Mouse (Mus musculus): ENCODE measurements around the gene Macrod1.

Macrod1 gene

DNA sequence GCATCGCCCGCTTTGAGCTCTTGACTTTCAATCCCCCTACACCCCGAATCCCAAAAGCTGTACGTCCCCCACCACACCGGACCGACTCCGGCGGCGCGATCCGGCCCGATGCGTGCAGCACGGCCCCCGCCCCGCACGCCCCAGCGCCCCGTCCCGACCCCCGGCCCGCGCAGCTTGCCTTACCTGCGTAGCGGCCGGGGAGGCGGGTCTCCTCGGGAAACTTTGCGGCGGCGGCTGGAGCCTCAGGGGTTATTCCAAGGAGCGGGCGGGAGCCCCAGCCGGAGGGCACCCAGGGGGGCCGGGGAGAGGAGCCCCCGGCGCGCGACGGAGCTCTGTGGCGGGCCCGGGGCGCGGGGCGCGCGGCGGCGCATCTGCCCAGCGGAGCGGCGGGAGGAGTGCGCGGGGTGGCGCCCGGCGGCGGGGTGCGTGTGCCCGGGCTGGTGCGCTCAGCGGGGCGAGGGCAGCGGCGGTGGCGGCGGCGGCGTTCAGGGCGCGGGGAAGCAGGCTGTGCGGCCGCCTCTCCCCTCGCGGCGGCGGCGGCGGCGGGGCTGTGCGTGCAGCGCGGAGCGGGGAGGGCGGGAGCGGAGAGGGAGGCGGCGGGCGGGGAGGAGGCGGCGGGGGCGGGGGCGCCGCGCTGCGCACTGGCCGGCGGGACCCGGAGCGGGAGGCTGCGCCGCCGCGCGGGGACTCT lies 109.0 kb downstream of the Macrod1 start:
- DNase-seq (ENCODE audit: extremely low read depth, low read depth, low spot score): no peak

DNA sequence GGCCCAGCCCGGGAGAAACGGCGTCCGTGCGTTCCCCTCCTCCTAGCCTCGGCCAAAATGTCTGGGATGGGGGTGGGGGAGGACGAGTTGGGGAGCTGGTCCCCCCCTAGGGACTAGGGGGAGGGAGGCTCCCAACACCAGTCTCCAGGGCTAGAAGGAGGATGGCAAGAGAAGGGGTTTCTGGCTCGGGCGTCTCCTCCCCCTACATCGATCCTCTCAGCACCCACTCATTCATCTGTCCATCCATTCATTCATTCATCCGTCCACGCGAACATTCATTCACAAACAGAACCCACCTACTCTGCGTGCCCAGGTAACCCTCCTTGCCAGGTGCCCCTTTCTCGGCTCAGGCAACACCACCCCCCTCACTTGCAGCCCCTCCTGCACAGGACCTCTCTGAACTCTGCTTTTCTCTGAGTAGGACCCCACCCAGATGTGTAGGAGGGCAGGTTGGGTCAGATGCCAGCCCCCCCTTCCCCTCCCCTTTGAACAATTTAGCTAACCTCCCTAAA lies 109.6 kb downstream of the Macrod1 start:
- DNase-seq (ENCODE audit: extremely low read depth, low read depth, low spot score): no peak

DNA sequence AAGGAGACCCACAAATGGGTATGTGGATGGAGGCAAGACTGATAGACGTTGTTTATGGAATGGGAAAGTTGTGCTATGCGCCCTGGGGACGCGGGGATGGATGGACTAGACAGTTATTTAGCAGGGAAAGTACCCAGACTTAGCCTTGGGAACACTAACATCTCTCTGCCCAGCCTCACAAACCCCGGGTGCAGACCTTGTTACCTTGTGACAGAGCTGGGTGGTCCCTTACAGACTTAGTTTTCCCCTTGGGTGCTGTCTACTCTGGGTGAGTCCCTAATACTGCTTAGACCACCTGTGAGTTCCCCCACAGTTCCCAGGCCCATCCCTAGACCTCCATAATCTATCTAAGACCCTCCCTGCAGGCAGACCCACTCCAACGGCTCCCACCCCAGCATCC lies 110.2 kb downstream of the Macrod1 start:
- DNase-seq (ENCODE audit: extremely low read depth, low read depth, low spot score): no peak

DNA sequence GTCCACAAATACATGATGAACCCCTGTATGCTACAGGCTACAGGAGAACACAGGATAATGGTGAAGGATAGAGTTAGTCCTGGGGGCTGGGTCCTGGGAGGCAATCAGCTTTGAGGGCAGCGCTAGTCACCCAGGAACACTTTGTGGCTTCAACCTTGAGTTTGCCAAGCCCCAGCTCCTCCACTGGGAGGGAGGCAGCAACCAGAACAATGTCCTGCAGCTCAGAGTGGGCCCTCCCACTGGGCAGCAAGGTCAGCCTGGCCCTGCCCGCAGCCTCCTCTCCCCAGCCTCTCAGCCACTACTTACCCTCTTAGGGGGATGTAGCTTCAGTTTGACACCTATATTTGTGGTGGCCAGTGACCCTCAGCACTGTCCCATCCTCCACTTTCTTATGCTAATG lies 111.8 kb downstream of the Macrod1 start:
- no peak for DNase-seq (ENCODE audit: extremely low read depth, low read depth, low spot score)

DNA sequence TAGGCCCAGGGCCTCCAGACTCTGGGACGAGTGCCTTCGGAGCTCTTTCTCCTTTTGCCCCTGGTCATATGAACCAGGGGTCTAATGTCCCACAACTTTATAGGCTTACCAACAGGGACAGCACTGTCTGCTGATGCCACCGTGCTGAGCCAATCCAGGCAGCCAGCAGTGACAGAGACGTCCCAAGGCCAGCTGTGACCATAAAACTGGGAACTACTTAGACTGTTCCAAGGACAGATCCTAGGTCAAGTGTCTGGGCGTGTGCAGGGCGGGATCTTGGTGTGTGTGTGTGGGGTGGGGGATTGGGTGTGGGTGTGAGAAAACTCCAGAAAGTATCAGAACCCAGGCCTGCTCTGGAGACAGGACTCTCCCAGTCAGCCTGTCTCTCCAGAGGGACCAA lies 114.3 kb downstream of the Macrod1 start:
- no peak for DNase-seq (ENCODE audit: extremely low read depth, low read depth, low spot score)

DNA sequence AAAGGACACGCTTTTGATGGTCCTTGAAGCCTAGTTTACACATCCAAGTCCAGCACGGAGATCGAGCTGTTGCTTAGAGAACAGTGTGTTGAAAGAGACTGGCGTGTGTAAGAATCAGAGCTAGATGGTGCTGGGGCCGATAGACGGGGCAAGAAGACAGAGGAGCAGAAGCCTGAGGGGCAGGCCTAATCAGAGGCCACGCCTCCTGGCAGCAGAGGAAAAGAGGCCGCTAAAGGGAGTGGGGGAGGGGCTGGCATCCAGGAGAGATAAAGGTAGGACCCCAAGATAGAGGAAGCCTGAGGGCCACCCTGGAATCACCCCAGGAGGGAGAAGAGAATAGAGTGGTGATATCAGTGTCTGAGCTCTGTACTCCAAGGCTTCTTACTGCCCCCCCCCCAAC lies 114.8 kb downstream of the Macrod1 start:
- no peak for DNase-seq (ENCODE audit: extremely low read depth, low read depth, low spot score)

DNA sequence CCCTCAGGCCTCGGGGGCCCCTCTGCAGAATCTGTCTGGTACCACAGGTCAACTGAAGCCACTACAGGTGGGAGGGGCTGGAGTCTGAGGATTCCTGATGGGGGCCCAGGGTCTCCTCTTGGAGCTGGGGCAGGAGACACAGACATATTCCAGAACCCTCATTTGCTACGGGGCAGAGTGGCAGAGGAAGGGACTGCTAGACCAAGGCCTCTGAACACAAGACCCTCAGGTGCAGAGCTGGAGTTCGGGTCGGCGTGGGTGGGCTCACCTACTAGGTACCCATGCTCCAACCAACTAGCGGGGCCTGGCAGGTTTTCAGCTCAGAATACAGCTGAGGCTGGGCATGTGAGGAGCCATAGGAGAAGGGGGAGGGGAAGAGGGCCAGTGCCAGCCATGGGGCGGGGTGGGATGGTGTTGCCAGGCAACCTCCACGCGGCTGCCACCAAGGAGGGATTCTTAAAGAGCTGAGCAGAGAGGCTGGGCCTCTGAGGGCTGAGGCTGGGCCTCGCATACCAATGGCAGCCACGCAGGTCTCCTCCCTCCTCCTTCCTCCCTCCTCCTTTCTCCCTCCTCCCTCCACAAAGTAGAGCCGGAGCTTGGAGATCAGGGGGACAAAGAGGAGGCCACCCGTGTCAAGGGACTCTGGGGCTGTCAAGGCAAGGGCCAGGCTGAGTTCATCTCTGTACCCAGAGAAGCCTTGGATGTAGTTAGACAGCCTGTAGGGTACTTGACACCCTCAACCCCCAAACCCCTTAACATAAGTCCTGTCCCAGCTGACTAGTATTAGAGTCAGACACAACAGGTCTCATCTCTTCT lies 115.6 kb downstream of the Macrod1 start:
- DNase-seq (ENCODE audit: extremely low read depth, low read depth, low spot score): no peak

DNA sequence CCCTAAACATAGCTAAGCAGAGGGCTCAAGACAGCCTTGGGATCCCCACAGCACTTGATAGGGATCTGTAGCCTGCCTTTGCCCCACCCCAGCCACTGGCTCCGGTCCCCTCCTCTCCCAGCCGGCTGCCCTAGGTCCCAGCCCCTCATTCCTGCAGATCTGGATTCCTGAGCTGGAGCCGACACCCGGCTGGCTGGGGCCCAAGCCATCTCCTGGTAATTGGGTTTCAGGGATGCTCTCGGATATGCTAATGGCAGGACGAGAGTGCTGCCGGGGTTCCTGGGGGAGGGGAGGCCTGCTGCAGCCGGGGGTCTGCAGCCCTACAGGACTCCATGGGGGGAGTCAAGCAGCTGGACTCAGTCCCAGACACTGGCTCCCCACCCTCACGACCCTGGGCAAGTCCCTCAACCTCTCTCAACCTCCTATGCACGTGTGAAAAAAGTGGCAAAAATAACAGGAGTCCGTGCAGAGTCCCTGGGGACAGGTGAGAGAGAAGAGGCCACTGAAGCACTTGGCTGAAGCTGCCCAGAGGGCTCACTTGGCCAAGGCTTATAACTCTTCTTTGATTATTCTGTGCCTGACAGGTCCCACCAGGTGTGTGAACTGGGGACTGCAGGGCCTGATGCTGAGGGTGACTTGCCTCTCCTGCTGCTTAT lies 119.6 kb downstream of the Macrod1 start:
- DNase-seq (ENCODE audit: extremely low read depth, low read depth, low spot score): no peak

DNA sequence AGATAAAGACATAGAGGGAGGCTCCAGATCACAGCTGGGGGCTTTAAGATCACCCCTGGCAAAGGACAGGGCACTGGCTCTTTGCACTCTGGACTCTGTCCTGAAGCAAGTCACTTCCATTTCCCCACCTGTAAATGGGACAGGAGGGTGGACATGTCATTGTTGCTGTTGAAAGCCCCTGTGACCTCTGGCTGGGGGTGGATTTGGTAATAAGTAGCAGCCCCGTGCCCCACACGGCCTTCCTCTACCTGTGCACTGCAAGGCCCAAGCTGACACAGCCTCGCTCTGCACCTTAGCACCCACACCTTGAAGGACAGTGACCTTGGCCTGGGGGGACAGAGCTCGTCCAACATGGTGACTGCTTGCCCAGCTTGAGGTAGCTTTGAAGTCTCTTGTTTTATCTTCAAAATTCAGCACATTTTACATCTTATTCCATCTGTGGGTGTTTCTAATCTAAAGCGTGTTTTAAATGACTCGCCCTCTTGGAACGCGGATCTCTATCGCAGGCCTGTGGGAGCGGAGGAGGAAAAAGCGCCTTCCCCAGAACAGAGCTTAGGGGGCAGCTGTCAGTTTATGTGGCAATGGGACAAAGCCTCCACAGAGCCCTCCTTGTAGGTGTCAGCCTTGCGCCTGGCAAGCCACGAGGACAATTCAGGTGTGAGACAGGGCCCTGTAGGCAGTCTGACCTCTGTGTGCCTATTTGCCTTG lies 121.3 kb downstream of the Macrod1 start:
- no peak for DNase-seq (ENCODE audit: extremely low read depth, low read depth, low spot score)

DNA sequence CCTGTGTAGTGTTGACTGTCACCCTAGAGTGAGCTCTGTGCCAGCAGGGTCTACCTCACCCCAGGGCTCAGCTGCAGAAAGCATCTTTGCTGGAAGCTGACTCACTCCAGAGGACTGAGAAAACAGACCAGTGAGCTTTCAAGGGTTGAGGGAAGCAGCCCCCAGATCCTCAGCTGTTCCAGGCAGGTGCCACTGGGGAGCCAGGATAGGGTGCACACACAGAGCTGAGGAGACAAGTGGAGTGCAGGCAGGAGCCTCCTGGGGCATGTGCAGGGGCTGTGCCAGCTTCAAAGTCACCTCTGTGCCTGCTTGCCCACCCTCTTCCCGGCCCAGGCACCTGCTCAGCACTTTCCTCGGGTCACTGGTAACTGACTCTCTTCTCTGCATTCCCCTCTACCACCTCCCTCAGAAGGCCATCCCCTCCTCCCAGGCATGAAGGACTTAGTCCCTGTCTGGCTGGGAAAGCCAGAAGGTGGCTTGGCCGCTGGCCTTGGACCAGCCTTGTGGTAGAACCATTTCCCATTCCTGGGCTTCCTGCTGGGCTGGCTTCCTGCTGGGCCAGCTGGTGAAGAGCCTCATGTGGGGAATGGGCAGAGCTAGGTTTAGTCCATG lies 122.3 kb downstream of the Macrod1 start:
- no peak for DNase-seq (ENCODE audit: extremely low read depth, low read depth, low spot score)

DNA sequence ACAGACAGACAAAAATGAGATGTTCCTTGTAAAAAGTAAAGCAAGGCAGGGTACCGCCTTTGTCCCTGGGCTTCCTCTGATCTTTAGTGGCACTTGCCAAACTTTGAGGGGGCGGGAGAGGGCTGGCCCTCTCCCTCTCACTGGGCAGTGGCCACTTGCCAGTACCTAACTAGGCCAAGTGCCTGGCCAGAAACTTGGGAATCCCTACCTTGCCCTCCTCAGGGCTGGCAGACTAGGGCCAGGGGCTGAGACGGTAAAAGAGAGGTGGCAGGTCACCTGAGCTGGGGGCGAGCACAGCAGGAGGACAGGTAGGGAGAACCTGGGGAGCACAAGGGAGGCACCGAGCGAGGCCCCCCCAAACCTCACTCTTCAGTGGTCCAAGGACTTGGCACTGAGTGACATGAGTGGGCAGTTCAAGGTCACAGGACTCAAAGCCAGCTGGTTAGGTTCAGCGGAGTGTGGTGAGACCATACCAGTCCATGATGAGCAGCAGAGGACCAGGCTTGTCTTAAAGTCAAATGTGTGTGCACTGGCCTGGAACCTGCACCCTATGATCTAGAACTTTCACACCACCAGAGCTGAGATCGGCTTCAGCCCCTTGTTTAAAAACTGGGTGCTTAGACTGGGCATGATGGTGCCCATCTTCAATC lies 124.3 kb downstream of the Macrod1 start:
- no peak for DNase-seq (ENCODE audit: extremely low read depth, low read depth, low spot score)

DNA sequence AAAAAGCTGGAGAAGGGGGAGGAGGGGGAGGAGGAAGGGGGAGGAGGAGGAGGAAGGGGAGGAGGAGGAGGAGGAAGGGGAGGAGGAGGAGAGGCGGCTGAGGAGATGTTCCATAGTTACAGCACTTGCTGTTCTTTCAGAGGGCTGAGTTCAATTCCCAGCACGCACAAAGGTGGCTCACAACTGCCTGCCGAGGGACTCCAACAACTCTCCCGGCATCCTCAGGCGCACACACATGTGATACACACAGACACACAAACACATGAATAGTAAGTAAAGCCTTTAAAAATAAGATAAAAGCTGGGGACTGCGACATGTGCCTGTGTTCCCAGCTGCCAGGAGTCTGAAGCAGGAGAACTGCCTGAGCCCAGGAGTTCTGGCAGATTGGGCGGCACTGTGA lies 124.9 kb downstream of the Macrod1 start:
- DNase-seq (ENCODE audit: extremely low read depth, low read depth, low spot score): no peak

DNA sequence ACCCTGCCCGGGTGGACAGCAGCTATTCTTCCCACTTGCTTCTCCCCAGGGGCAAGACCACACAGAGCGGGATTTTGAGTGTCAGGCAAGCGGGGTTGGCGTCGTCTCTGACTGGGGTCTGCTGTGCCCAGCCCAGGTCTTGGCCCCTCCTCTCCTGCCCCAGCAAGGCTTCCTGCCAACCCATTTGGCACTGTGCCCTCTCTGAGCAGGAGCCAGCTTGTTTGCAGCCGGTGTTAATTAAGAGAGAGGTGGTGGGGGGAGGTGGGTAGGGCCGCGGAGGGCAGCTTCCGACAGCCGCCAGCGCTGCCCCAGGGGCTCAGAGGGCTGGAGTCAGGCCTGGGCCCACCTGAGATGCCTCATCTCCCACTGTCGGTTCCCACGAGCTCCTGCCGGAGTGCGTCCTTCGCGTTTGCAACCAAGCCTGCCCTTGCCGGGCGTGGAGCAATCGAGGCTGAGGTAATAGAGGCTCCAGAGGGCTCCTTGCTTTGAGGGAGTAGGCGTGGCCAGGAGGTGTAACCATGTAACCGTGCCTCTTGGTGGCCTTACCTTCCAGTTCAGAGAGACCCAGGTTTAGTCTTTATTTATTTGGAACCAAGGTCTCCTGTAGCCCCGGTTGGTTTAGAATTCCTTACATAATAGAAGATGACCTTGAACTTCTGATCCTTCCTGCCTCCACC lies 125.8 kb downstream of the Macrod1 start:
- no peak for DNase-seq (ENCODE audit: extremely low read depth, low read depth, low spot score)

DNA sequence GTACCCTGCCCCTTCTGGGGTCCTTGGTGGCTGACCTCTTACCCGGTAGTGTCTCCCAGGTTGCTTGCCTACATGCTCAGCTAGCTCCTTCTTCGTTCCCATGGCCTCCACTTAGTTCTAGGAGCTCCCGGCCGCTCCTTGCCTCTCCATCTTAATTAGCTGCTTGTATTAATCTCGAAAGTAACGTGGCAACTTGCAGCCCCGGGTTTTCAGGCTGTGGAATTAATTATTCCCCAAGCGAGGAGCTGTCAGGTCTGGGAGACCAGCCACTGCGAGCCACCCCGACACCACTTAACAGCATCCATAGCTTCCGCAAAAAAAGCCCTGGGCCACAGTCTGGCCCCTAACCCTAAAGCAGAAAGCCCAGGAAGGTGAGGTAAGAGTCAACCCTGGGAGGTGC lies 126.8 kb downstream of the Macrod1 start:
- no peak for DNase-seq (ENCODE audit: extremely low read depth, low read depth, low spot score)

DNA sequence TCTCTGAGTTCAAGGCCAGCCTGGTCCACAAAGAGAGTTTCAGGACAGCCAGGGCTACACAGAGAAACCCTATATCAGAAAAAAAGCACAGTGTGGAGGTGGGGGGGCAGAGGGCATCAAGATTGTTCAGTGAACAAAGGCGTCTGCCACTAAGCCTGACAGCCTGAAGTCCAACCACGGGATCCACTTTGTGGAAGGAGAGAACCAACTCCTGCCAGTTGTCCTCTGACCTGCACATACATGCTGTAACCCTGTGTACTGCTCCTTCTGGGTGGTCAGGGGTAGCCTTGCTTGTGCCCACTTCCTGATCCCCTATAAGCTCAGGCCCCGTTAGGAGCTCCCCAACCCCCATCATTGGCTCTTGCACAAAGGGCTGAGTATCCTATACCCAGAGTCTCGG lies 128.4 kb downstream of the Macrod1 start:
- DNase-seq (ENCODE audit: extremely low read depth, low read depth, low spot score): no peak

DNA sequence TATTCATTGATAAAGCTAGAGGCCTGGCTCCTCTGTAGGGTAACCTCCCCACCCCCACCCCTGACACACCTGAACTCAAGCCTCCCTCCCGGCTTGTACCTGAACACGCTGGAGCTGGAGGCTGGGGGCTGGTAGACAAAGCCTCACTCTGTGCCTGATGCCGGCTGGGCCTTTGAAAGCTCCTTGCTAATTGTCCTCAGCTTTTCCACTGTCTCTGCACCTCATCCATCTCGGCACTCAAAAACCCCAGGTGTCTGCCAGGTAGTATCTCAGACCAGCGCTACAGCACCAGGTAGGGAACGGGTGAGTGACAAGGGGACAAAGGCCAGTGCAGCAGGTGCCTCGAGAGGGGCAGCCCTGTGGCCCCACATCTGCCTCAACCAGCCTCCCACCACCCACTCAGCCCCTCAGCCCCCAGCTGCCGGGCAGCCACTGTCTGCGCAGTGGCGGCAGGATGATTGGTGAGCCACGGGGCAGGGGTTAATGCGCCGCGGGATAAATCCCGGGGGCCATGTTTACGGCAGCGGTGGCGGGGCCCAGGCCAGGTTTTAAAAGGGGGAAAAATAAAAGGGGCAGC lies 129.2 kb downstream of the Macrod1 start:
- no peak for DNase-seq (ENCODE audit: extremely low read depth, low read depth, low spot score)

DNA sequence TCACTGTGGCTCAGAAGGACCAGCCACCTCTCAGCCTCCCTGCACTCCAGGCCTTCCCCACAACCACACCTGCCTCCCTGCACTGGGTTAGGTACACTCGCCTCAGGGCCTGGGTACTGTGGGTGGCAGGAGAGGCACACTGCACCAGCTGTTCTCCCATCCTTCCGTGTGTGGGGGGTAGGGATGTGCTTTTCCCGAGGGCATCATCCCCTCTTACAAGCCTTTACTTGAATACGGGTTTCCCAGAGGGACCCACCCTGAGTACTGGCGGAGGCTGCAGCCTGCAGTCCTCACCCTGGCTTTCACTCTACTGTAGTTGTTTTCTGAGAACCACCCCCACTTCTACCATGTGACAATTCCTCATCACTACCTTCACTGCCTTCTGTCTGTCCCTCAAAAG lies 130.5 kb downstream of the Macrod1 start:
- no peak for DNase-seq (ENCODE audit: extremely low read depth, low read depth, low spot score)

DNA sequence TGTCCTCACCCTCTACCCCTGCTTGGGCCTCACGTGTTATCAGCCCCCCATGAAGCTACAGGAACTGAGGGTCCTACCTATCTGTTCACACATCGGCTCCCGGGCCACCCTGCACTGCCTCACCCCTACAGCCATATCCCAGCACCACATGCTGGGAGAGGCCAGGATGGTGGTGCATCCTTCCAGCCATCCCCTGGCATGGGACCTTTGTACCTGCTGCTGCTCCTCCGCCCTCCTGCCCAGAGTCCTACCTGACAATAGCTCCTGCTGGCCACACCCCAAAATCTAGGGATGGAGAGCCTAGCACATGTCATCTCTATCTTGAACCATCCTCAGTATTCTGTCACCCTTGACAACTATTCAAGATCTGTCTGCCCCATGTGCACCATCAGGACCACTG lies 132.4 kb downstream of the Macrod1 start:
- DNase-seq (ENCODE audit: extremely low read depth, low read depth, low spot score): no peak

DNA sequence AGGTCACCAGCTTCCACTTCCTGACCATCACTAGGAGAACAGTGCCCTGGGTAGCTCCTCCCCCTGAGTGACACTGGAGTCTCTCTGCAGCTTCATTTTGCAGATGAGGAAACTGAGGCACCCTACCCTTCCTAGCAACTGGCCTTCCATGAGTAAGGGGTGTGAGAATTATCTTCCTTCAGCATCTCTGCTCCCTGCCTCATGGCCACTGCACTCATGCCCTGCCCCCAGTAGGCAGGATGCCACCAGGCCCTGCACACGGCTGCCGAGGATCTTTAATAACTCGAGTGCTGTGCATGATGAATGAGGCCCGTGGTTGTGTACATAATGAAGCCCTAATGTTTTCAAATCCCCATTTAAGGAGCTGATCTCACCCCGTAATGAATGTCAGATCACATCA lies 134.4 kb downstream of the Macrod1 start:
- no peak for DNase-seq (ENCODE audit: extremely low read depth, low read depth, low spot score)

Measured in fat pad, adult 2 months (tissue).